Mouse (Mus musculus): ENCODE data around the gene Pdzrn4.

- TF ChIP-seq CTCF (IDR thresholded peaks at IDR 0.05; ENCODE audit: extremely low read depth, insufficient read length, insufficient replicate concordance, low read depth, low read length) (no peak), POLR2A (IDR thresholded peaks at IDR 0.05; ENCODE audit: low read depth, low read length) (no peak)
Measured at GRCm38 (mm10) chr15:92622323-92622722, 225.6 kb downstream of the Pdzrn4 start.

Data from small intestine, adult 2 months (tissue).